Mouse (Mus musculus): Measurements from ENCODE around the gene Pacrg. TPM values are rescaled to one million over a fixed set of nuclear protein-coding genes. Genes with fewer than 3 reads are reported as not detected.

Pacrg gene
- polyA plus RNA-seq, 1 experiment from 2014 or later, result 0.96 TPM

- Histone ChIP-seq H3K4me2 (no peak overlapping the region), H3K4me3 (no peak overlapping the region), H3K27me3 (replicated peaks) (no peaks in the 10 kb centered on the region), H3K4me1 (replicated peaks) (peaks cover 16% of the 10 kb centered on the region), H3K27ac (ENCODE audit: poor library complexity, severe bottlenecking) (no peak overlapping the region), H3K36me3 (no peaks in the 10 kb centered on the region), H3K9ac (no peak overlapping the region), H3K9me3 (replicated peaks) (no peaks in the 10 kb centered on the region)
- no peak for ATAC-seq (ENCODE audit: insufficient number of reproducible peaks, low FRiP score)
- 82% methylated on average over 6 of the region's 6 CpGs for WGBS
Measured at GRCm38 (mm10) chr17:10624699-10625424, 215.2 kb downstream of the Pacrg start.

GRCm38 (mm10) chr17:10620621-10621020 is 219.5 kb downstream of the Pacrg start:
- Histone ChIP-seq H3K4me2 (no peak overlapping the region), H3K27ac (ENCODE audit: poor library complexity, severe bottlenecking) (no peak overlapping the region), H3K27me3 (replicated peaks) (no peaks in the 10 kb centered on the region), H3K4me1 (replicated peaks) (peaks cover 20% of the 10 kb centered on the region), H3K9me3 (replicated peaks) (no peaks in the 10 kb centered on the region), H3K9ac (no peak overlapping the region), H3K36me3 (no peaks in the 10 kb centered on the region), H3K4me3 (no peak overlapping the region)
- 66% methylated on average over 2 of the region's 2 CpGs for WGBS
- ATAC-seq (ENCODE audit: insufficient number of reproducible peaks, low FRiP score), result no peak

- Histone ChIP-seq H3K9ac (no peak overlapping the region), H3K4me1 (replicated peaks) (peaks cover 20% of the 10 kb centered on the region), H3K27ac (ENCODE audit: poor library complexity, severe bottlenecking) (no peak overlapping the region), H3K4me3 (no peak overlapping the region), H3K27me3 (replicated peaks) (no peaks in the 10 kb centered on the region), H3K9me3 (replicated peaks) (no peaks in the 10 kb centered on the region), H3K4me2 (no peak overlapping the region), H3K36me3 (no peaks in the 10 kb centered on the region)
- ATAC-seq (ENCODE audit: insufficient number of reproducible peaks, low FRiP score), result no peak
- 43% methylated on average over 3 of the region's 3 CpGs for WGBS
Measured at GRCm38 (mm10) chr17:10619881-10620280, 220.2 kb downstream of the Pacrg start.

GRCm38 (mm10) chr17:10617656-10618055 is 222.5 kb downstream of the Pacrg start:
- Histone ChIP-seq H3K9ac (no peak overlapping the region), H3K9me3 (replicated peaks) (no peaks in the 10 kb centered on the region), H3K27ac (ENCODE audit: poor library complexity, severe bottlenecking) (no peak overlapping the region), H3K4me3 (no peak overlapping the region), H3K36me3 (no peaks in the 10 kb centered on the region), H3K4me1 (replicated peaks) (peaks cover 20% of the 10 kb centered on the region), H3K27me3 (replicated peaks) (no peaks in the 10 kb centered on the region), H3K4me2 (no peak overlapping the region)
- ATAC-seq (ENCODE audit: insufficient number of reproducible peaks, low FRiP score), result no peak
- WGBS, result 55% methylated on average over 4 of the region's 4 CpGs

- WGBS, result 87% methylated on average over 7 of the region's 7 CpGs
- Histone ChIP-seq H3K9ac (no peak overlapping the region), H3K27ac (ENCODE audit: poor library complexity, severe bottlenecking) (no peak overlapping the region), H3K4me1 (replicated peaks) (0 out of 2 replicates have a peak, but pooled peaks cover 10% of the 10 kb centered on the region), H3K36me3 (no peaks in the 10 kb centered on the region), H3K9me3 (replicated peaks) (no peaks in the 10 kb centered on the region), H3K4me3 (no peak overlapping the region), H3K4me2 (no peak overlapping the region), H3K27me3 (replicated peaks) (no peaks in the 10 kb centered on the region)
- no peak for ATAC-seq (ENCODE audit: insufficient number of reproducible peaks, low FRiP score)
Measured at GRCm38 (mm10) chr17:10615611-10616010, 224.5 kb downstream of the Pacrg start.

GRCm38 (mm10) chr17:10614696-10615095 is 225.4 kb downstream of the Pacrg start:
- WGBS, result 80% methylated on average over 6 of the region's 6 CpGs

GRCm38 (mm10) chr17:10611626-10612025 is 228.5 kb downstream of the Pacrg start:
- Histone ChIP-seq H3K27me3 (replicated peaks) (no peaks in the 10 kb centered on the region), H3K27ac (ENCODE audit: poor library complexity, severe bottlenecking) (no peak overlapping the region), H3K4me3 (no peak overlapping the region), H3K4me2 (no peak overlapping the region), H3K9me3 (replicated peaks) (no peaks in the 10 kb centered on the region), H3K36me3 (no peaks in the 10 kb centered on the region), H3K9ac (no peak overlapping the region), H3K4me1 (replicated peaks) (no peaks in the 10 kb centered on the region)
- 41% methylated on average over 3 of the region's 3 CpGs for whole genome bisulfite sequencing
- no peak for ATAC-seq (ENCODE audit: insufficient number of reproducible peaks, low FRiP score)

More at GRCm38 (mm10) chr17:10614696-10615095, 225.4 kb downstream of the Pacrg start:
- no peaks in the 10 kb centered on the region for H3K27me3 ChIP-seq (replicated peaks)
- no peaks in the 10 kb centered on the region for H3K9me3 ChIP-seq (replicated peaks)
- no peak overlapping the region for H3K9ac ChIP-seq
- H3K4me1 ChIP-seq (replicated peaks), result 0 out of 2 replicates have a peak, but pooled peaks cover 3% of the 10 kb centered on the region
- no peaks in the 10 kb centered on the region for H3K36me3 ChIP-seq
- no peak overlapping the region for H3K4me3 ChIP-seq
- no peak for ATAC-seq (ENCODE audit: insufficient number of reproducible peaks, low FRiP score)
- H3K27ac ChIP-seq (ENCODE audit: poor library complexity, severe bottlenecking), result no peak overlapping the region
- no peak overlapping the region for H3K4me2 ChIP-seq

GRCm38 (mm10) chr17:10608146-10608545 is 232.0 kb downstream of the Pacrg start:
- H3K4me3 ChIP-seq, result no peak overlapping the region
- 67% methylated on average over 4 of the region's 4 CpGs for WGBS
- H3K36me3 ChIP-seq, result no peaks in the 10 kb centered on the region
- H3K9ac ChIP-seq, result no peak overlapping the region
- no peaks in the 10 kb centered on the region for H3K9me3 ChIP-seq (replicated peaks)
- H3K4me1 ChIP-seq (replicated peaks), result no peaks in the 10 kb centered on the region
- no peaks in the 10 kb centered on the region for H3K27me3 ChIP-seq (replicated peaks)
- no peak overlapping the region for H3K4me2 ChIP-seq
- no peak for ATAC-seq (ENCODE audit: insufficient number of reproducible peaks, low FRiP score)
- H3K27ac ChIP-seq (ENCODE audit: poor library complexity, severe bottlenecking), result no peak overlapping the region

- Histone ChIP-seq H3K27me3 (replicated peaks) (no peaks in the 10 kb centered on the region), H3K9me3 (replicated peaks) (no peaks in the 10 kb centered on the region), H3K9ac (no peak overlapping the region), H3K36me3 (no peaks in the 10 kb centered on the region), H3K27ac (ENCODE audit: poor library complexity, severe bottlenecking) (no peak overlapping the region), H3K4me1 (replicated peaks) (0 out of 2 replicates have a peak, but pooled peaks cover 4% of the 10 kb centered on the region), H3K4me2 (no peak overlapping the region), H3K4me3 (no peak overlapping the region)
- no peak for ATAC-seq (ENCODE audit: insufficient number of reproducible peaks, low FRiP score)
- whole genome bisulfite sequencing, result 40% methylated on average over 3 of the region's 3 CpGs
Measured at GRCm38 (mm10) chr17:10606090-10606489, 234.0 kb downstream of the Pacrg start.

GRCm38 (mm10) chr17:10597741-10598140 is 242.4 kb downstream of the Pacrg start:
- no peak overlapping the region for H3K4me2 ChIP-seq
- H3K27ac ChIP-seq (ENCODE audit: poor library complexity, severe bottlenecking), result no peak overlapping the region
- 87% methylated on average over 4 of the region's 4 CpGs for WGBS
- H3K4me3 ChIP-seq, result no peak overlapping the region
- no peak for ATAC-seq (ENCODE audit: insufficient number of reproducible peaks, low FRiP score)
- no peak overlapping the region for H3K9ac ChIP-seq
- H3K36me3 ChIP-seq, result no peaks in the 10 kb centered on the region
- H3K4me1 ChIP-seq (replicated peaks), result 0 out of 2 replicates have a peak, but pooled peaks cover 4% of the 10 kb centered on the region
- H3K9me3 ChIP-seq (replicated peaks), result no peaks in the 10 kb centered on the region
- no peaks in the 10 kb centered on the region for H3K27me3 ChIP-seq (replicated peaks)

- Histone ChIP-seq H3K4me2 (no peak overlapping the region), H3K9ac (no peak overlapping the region), H3K4me3 (no peak overlapping the region), H3K27me3 (replicated peaks) (no peaks in the 10 kb centered on the region), H3K4me1 (replicated peaks) (no peaks in the 10 kb centered on the region), H3K36me3 (no peaks in the 10 kb centered on the region), H3K9me3 (replicated peaks) (no peaks in the 10 kb centered on the region), H3K27ac (ENCODE audit: poor library complexity, severe bottlenecking) (no peak overlapping the region)
- WGBS, result 67% methylated on average over 7 of the region's 7 CpGs
- no peak for ATAC-seq (ENCODE audit: insufficient number of reproducible peaks, low FRiP score)
Measured at GRCm38 (mm10) chr17:10589604-10590003, 250.5 kb downstream of the Pacrg start.

- 80% methylated on average over 7 of the region's 7 CpGs for WGBS
- Histone ChIP-seq H3K9me3 (replicated peaks) (no peaks in the 10 kb centered on the region), H3K27ac (ENCODE audit: poor library complexity, severe bottlenecking) (no peak overlapping the region), H3K4me3 (no peak overlapping the region), H3K4me2 (no peak overlapping the region), H3K9ac (no peak overlapping the region), H3K27me3 (replicated peaks) (no peaks in the 10 kb centered on the region), H3K4me1 (replicated peaks) (no peaks in the 10 kb centered on the region), H3K36me3 (no peaks in the 10 kb centered on the region)
- ATAC-seq (ENCODE audit: insufficient number of reproducible peaks, low FRiP score), result no peak
Measured at GRCm38 (mm10) chr17:10588922-10589400, 251.2 kb downstream of the Pacrg start.

Data from heart, embryonic 12.5 days (tissue).